Mouse (Mus musculus) CD8-positive naive resting alpha-beta T cell, adult 2 months (primary cell): ENCODE data around the gene Pold1.
A peak's percentile ranks its signal among the peaks of the same experiment; 100 is the strongest.

Experiments
- DNase-seq, 2 experiments: peaks; one replicate each; pipeline ENCODE4 v3.0.0; 2022; ENCODE audit warnings: low read depth in 2 of 2, low spot score in 2 of 2

Pold1 gene

GRCm38 (mm10) chr7:44548497-44549087 is at the start of gene Pold1:
Gene Pold1 (minus strand): TSS chr7:44548849.
- DNase-seq, result peak; percentile 100

GRCm38 (mm10) chr7:44598336-44598735 is 49.7 kb upstream of the Pold1 start:
- no peak for DNase-seq

GRCm38 (mm10) chr7:44597666-44598065 is 49.0 kb upstream of the Pold1 start:
- no peak for DNase-seq

- no peak for DNase-seq
These were observed 48.4 kb upstream of the Pold1 start for GRCm38 (mm10) chr7:44596996-44597538.

GRCm38 (mm10) chr7:44596051-44596450 is 47.4 kb upstream of the Pold1 start:
- DNase-seq, result no peak

- DNase-seq, result no peak
These were observed 46.5 kb upstream of the Pold1 start for GRCm38 (mm10) chr7:44595131-44595561.

GRCm38 (mm10) chr7:44594291-44594690 is 45.6 kb upstream of the Pold1 start:
- DNase-seq, result no peak

- DNase-seq, result peak in 1 of 2 experiments; percentile 19
These were observed 45.1 kb upstream of the Pold1 start for GRCm38 (mm10) chr7:44593775-44594174.

- DNase-seq, result no peak
These were observed 44.4 kb upstream of the Pold1 start for GRCm38 (mm10) chr7:44593051-44593450.

GRCm38 (mm10) chr7:44591348-44592116 is 42.9 kb upstream of the Pold1 start:
- DNase-seq, result no peak

GRCm38 (mm10) chr7:44590402-44591347 is 42.0 kb upstream of the Pold1 start, which contains the start of gene Kcnc3:
Gene Kcnc3 (plus strand): TSS chr7:44590664.
- peak; percentile 7 to 12 for DNase-seq

GRCm38 (mm10) chr7:44589946-44590345 is 41.3 kb upstream of the Pold1 start:
- no peak for DNase-seq

GRCm38 (mm10) chr7:44589149-44589548 is 40.5 kb upstream of the Pold1 start:
- peak in 1 of 2 experiments; percentile 14 for DNase-seq

GRCm38 (mm10) chr7:44588338-44588737 is 39.7 kb upstream of the Pold1 start:
- no peak for DNase-seq

- no peak for DNase-seq
These were observed 39.0 kb upstream of the Pold1 start for GRCm38 (mm10) chr7:44587676-44588075.

GRCm38 (mm10) chr7:44586930-44587329 is 38.3 kb upstream of the Pold1 start:
- no peak for DNase-seq

GRCm38 (mm10) chr7:44586518-44586917 is 37.9 kb upstream of the Pold1 start:
- no peak for DNase-seq

GRCm38 (mm10) chr7:44585606-44586005 is 37.0 kb upstream of the Pold1 start:
- DNase-seq, result no peak

GRCm38 (mm10) chr7:44584921-44585320 is 36.3 kb upstream of the Pold1 start:
- DNase-seq, result no peak

- DNase-seq, result no peak
These were observed 35.7 kb upstream of the Pold1 start for GRCm38 (mm10) chr7:44584265-44584804.

GRCm38 (mm10) chr7:44583146-44583545 is 34.5 kb upstream of the Pold1 start:
- DNase-seq, result no peak
